Mouse (Mus musculus) thymus, postnatal 36 days (tissue): Measurements from ENCODE around the gene Sall2.
A peak's percentile ranks its signal among the peaks of the same experiment; 100 is the strongest.
"Not testable (repeated sequence)": the region's sequence is repeated elsewhere in the genome, so short reads cannot be mapped to it uniquely, and the experiment has no call there.

ENCODE experiments used
- DNase-seq, 2 experiments: peaks; one replicate each; pipeline ENCODE4 v3.0.0; 2022; ENCODE audit warnings: mixed read lengths in 2 of 2

Gene Sall2

GRCm38 (mm10) chr14:52327910-52328812, at the start of gene Sall2:
Sall2 (minus strand) TSS chr14:52328762.
- DNase-seq: no peak

GRCm38 (mm10) chr14:52368741-52369140, 40.2 kb upstream of the Sall2 start:
- DNase-seq: no peak

- no peak for DNase-seq
Measured at GRCm38 (mm10) chr14:52356308-52356707, 27.7 kb upstream of the Sall2 start, which contains the start of gene Olfr1513. Olfr1513 (minus strand) TSS chr14:52356408.

- DNase-seq: no peak
Measured at GRCm38 (mm10) chr14:52339512-52339852, 10.9 kb upstream of the Sall2 start.

GRCm38 (mm10) chr14:52338751-52339511, 10.4 kb upstream of the Sall2 start:
- DNase-seq: peak; percentile 24 to 26

- DNase-seq: no peak
Measured at GRCm38 (mm10) chr14:52332171-52332570, 3.6 kb upstream of the Sall2 start.

- no peak for DNase-seq
Measured at GRCm38 (mm10) chr14:52331069-52331750, 2.6 kb upstream of the Sall2 start.

GRCm38 (mm10) chr14:52327375-52327901, 1.1 kb downstream of the Sall2 start:
- DNase-seq: no peak

- no peak for DNase-seq
Measured at GRCm38 (mm10) chr14:52325890-52326289, 2.7 kb downstream of the Sall2 start.

GRCm38 (mm10) chr14:52319361-52319760, 9.2 kb downstream of the Sall2 start:
- no peak for DNase-seq

GRCm38 (mm10) chr14:52316441-52317225, 11.9 kb downstream of the Sall2 start:
- no peak for DNase-seq

GRCm38 (mm10) chr14:52315792-52316440, 12.6 kb downstream of the Sall2 start:
- peak; percentile 80 to 85 for DNase-seq

GRCm38 (mm10) chr14:52315283-52315780, 13.2 kb downstream of the Sall2 start:
- no peak for DNase-seq

- DNase-seq: no peak
Measured at GRCm38 (mm10) chr14:52314808-52315150, 13.8 kb downstream of the Sall2 start.

GRCm38 (mm10) chr14:52313931-52314807, 14.4 kb downstream of the Sall2 start:
- DNase-seq: no peak

GRCm38 (mm10) chr14:52310906-52311305, 17.7 kb downstream of the Sall2 start:
- no peak for DNase-seq

GRCm38 (mm10) chr14:52310343-52310742, 18.2 kb downstream of the Sall2 start:
- peak in 1 of 2 experiments; percentile 17 for DNase-seq

- DNase-seq: no peak
Measured at GRCm38 (mm10) chr14:52306100-52306499, 22.5 kb downstream of the Sall2 start.

GRCm38 (mm10) chr14:52304644-52305271, 23.8 kb downstream of the Sall2 start, which contains the start of gene Mettl3:
Mettl3 (minus strand) TSS chr14:52305128.
- DNase-seq: peak; percentile 86 to 87

- not testable (repeated sequence) for DNase-seq
Measured at GRCm38 (mm10) chr14:52303517-52303916, 25.0 kb downstream of the Sall2 start.
